Mouse (Mus musculus) layer of hippocampus, adult 18-20 months (tissue): ENCODE measurements around the gene Trim23. TPM values are rescaled to one million over a fixed set of nuclear protein-coding genes. Genes with fewer than 3 reads are reported as not detected.
"Not testable (repeated sequence)": the region's sequence is repeated elsewhere in the genome, so short reads cannot be mapped to it uniquely, and the experiment has no call there.

Source experiments
- DNase-seq, 2 experiments: peaks; one replicate each; pipeline ENCODE4 v3.0.0; 2022; ENCODE audit warnings: low spot score in 2 of 2
- long read RNA-seq: library from polyadenylated mRNA; stranded (forward); transcript quantifications from one replicate; pipeline ENCODE4 v2.0.0, GENCODE M21; 2021
- total RNA-seq, 2 experiments: library from RNA; stranded (reverse); gene quantifications; 2 replicates each; pipeline ENCODE4 v1.2.3; 2021

The Trim23 gene
- total RNA-seq, result 10 to 100 TPM; 57.8 to 58.9 TPM
- long read RNA-seq, transcript Trim23-201 (11 exons, 3,416 nt), result major isoform, 31 of 40 reads
- long read RNA-seq, partial matches to known transcripts, result 2 of 40 reads
- long read RNA-seq, other reads (novel, unspliced or antisense), result 7 of 40 reads

GRCm38 (mm10) chr13:104178650-104179121 lies at the start of gene Trim23:
Gene Trim23 (plus strand): TSS chr13:104178797.
- DNase-seq, result peak; percentile 96 to 98

GRCm38 (mm10) chr13:104132561-104132960 lies 46.0 kb upstream of the Trim23 start:
- no peak for DNase-seq

- no peak for DNase-seq
These were observed 44.0 kb upstream of the Trim23 start for GRCm38 (mm10) chr13:104134510-104135085.

GRCm38 (mm10) chr13:104139369-104140209 lies 39.0 kb upstream of the Trim23 start:
- DNase-seq, result peak; percentile 66 to 92

GRCm38 (mm10) chr13:104144871-104145270 lies 33.7 kb upstream of the Trim23 start:
- no peak for DNase-seq

- DNase-seq, result no peak
These were observed 33.0 kb upstream of the Trim23 start for GRCm38 (mm10) chr13:104145646-104146045.

GRCm38 (mm10) chr13:104154180-104154579 lies 24.4 kb upstream of the Trim23 start:
- DNase-seq, result no peak

- no peak for DNase-seq
These were observed 23.5 kb upstream of the Trim23 start for GRCm38 (mm10) chr13:104155106-104155505.

- no peak for DNase-seq
These were observed 22.9 kb upstream of the Trim23 start for GRCm38 (mm10) chr13:104155686-104156085.

- DNase-seq, result no peak
These were observed 6.9 kb upstream of the Trim23 start for GRCm38 (mm10) chr13:104171711-104172110.

- no peak for DNase-seq
These were observed 6.1 kb upstream of the Trim23 start for GRCm38 (mm10) chr13:104172498-104172897.

GRCm38 (mm10) chr13:104176874-104177273 lies 1.7 kb upstream of the Trim23 start:
- DNase-seq, result no peak

- DNase-seq, result peak in 1 of 2 experiments; percentile 94
These were observed 574 bp upstream of the Trim23 start, which contains the start of gene Trappc13 for GRCm38 (mm10) chr13:104177796-104178649. Gene Trappc13 (minus strand): TSS chr13:104178469.

GRCm38 (mm10) chr13:104179176-104179888 lies 735 bp downstream of the Trim23 start:
- no peak for DNase-seq

GRCm38 (mm10) chr13:104187357-104187756 lies 8.8 kb downstream of the Trim23 start:
- no peak for DNase-seq

- DNase-seq, result not testable (repeated sequence)
These were observed 17.3 kb downstream of the Trim23 start for GRCm38 (mm10) chr13:104195891-104196290.

- no peak for DNase-seq
These were observed 25.7 kb downstream of the Trim23 start for GRCm38 (mm10) chr13:104204313-104204712.

GRCm38 (mm10) chr13:104227478-104227877 lies 48.9 kb downstream of the Trim23 start:
- no peak for DNase-seq

- DNase-seq, result peak; percentile 94 to 98
These were observed 49.9 kb downstream of the Trim23 start, which contains the start of the genes Cenpk and Ppwd1 for GRCm38 (mm10) chr13:104228384-104229066. Gene Cenpk (plus strand): TSS chr13:104228611. Gene Ppwd1 (minus strand): TSS chr13:104228843.

GRCm38 (mm10) chr13:104229181-104229580 lies 50.6 kb downstream of the Trim23 start:
- DNase-seq, result no peak
